Mouse (Mus musculus) lung, embryonic 14.5 days (tissue): ENCODE measurements around the gene C130050O18Rik. TPM values are rescaled to one million over a fixed set of nuclear protein-coding genes. Genes with fewer than 3 reads are reported as not detected.

Source experiments
- ATAC-seq: fragments of 200-750 bp; cut with Nextera tagmentation; 2 replicates; pipeline ENCODE4 v1.8.0; 2017; ENCODE audit warnings: mild to moderate bottlenecking, moderate TSS enrichment, moderate library complexity; ENCODE audit not compliant: insufficient read depth
- DNase-seq: peaks from one replicate; pipeline ENCODE4 v3.0.0-alpha.2; 2015
- H3K27ac ChIP-seq: fragments of 300-500 bp; sonication (generic); 2 replicates; pipeline ENCODE4 v1.5.1; 2014; ENCODE audit warnings: low read depth, mild to moderate bottlenecking, moderate library complexity
- H3K27me3 ChIP-seq: fragments of 300-500 bp; sonication (generic); 2 replicates; pipeline ENCODE4 v1.6.1; 2014; ENCODE audit warnings: low read length, control low read depth; ENCODE audit not compliant: insufficient read depth
- H3K36me3 ChIP-seq: fragments of 300-500 bp; sonication (generic); 2 replicates; pipeline ENCODE4 v1.6.1; 2014; ENCODE audit warnings: control low read depth; ENCODE audit not compliant: insufficient read depth
- H3K4me1 ChIP-seq: fragments of 300-500 bp; sonication (generic); 2 replicates; pipeline ENCODE4 v1.6.1; 2014; ENCODE audit warnings: antibody characterized with exemption, control low read depth; ENCODE audit not compliant: insufficient read depth
- H3K4me2 ChIP-seq: fragments of 300-500 bp; sonication (generic); 2 replicates; pipeline ENCODE4 v1.6.1; 2014; ENCODE audit warnings: mild to moderate bottlenecking
- H3K4me3 ChIP-seq: fragments of 300-500 bp; sonication (generic); 2 replicates; pipeline ENCODE4 v1.5.1; 2014; ENCODE audit warnings: low read depth, low read length
- H3K9ac ChIP-seq: fragments of 300-500 bp; sonication (generic); 2 replicates; pipeline ENCODE4 v1.6.1; 2014
- H3K9me3 ChIP-seq: fragments of 300-500 bp; sonication (generic); 2 replicates; pipeline ENCODE4 v1.6.1; 2016; ENCODE audit warnings: low read depth, low read length, control low read depth
- CTCF ChIP-seq: IDR thresholded peaks from 2 replicates; pipeline ENCODE4 v1.5.1; 2016; ENCODE audit warnings: antibody characterized with exemption, low read depth
- WGBS: fragments of 180-500 bp; shearing (Covaris S2); extraction: QIAGEN DNeasy Blood & Tissue Kit; methylation state at CpG from one replicate; pipeline ENCODE4 v1.1.7; 2014; 5-methylcytosine and 5-hydroxymethylcytosine counted together
- polyA plus RNA-seq: library from polyadenylated mRNA; unstranded; fragments of >200 nt; fragmentation: Nextera tagmentation; extraction: Ambion mirVana; gene quantifications from 2 replicates; pipeline ENCODE4 v1.2.1, GENCODE M21; 2014

C130050O18Rik gene
- polyA plus RNA-seq, 1 experiment from 2014 or later, result 1.1 TPM

DNA sequence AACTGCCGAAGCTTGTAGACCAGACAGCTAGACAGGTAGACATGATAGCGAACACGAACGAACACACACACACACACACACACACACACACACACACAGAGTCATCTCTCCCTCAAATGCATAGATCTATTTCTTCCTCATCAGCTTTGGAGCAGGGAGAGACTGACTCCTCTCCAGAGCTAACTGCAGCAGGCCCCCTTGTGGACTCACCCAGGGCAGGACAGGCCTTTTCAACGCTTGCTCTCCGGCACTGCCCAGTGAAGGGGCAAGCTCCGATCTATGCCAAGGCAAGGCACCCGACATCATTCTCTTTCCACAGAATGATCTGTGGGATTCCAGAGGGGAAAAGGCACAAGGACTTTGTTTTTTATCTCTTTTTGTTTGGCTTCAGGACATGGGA, 40.2 kb downstream of the C130050O18Rik start:
- Histone ChIP-seq H3K36me3 (no peaks in the 10 kb centered on the region), H3K4me2 (no peak overlapping the region), H3K4me1 (peaks cover 17% of the 10 kb centered on the region; the same call in 1 of the 2 replicates), H3K27ac (no peak overlapping the region), H3K27me3 (no peaks in the 10 kb centered on the region), H3K9me3 (no peaks in the 10 kb centered on the region), H3K4me3 (no peak overlapping the region), H3K9ac (no peak overlapping the region)
- 84% methylated on average over 8 of the region's 8 CpGs for WGBS
- no peak for DNase-seq
- peak; percentile 49 for TF ChIP-seq CTCF
- no peak for ATAC-seq

DNA sequence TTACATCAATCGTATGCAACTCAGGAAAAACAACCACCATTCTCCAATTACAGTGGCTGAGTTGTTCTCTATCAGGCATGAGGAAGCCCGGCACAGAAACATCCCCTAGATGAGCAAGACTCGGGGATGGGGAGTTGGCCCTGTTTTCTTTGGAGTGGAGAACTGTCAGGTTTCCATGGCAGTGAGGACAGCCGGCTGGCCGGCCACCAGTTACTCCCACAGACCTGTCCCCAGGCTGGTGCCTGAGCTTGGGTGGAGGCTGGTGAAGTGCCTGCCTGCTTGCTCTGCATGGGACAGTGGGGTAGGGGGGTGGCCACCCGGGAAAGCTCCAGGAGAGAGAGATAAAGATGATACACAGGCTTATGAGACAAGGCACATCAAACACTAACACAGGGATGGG, 42.9 kb downstream of the C130050O18Rik start:
- Histone ChIP-seq H3K27ac (no peak overlapping the region), H3K4me3 (no peak overlapping the region), H3K36me3 (no peaks in the 10 kb centered on the region), H3K27me3 (no peaks in the 10 kb centered on the region), H3K9ac (no peak overlapping the region), H3K4me2 (no peak overlapping the region), H3K4me1 (peaks cover 17% of the 10 kb centered on the region; the same call in 1 of the 2 replicates), H3K9me3 (no peaks in the 10 kb centered on the region)
- 60% methylated on average over 6 of the region's 6 CpGs for WGBS
- no peak for TF ChIP-seq CTCF
- ATAC-seq (no peak), DNase-seq (no peak)

DNA sequence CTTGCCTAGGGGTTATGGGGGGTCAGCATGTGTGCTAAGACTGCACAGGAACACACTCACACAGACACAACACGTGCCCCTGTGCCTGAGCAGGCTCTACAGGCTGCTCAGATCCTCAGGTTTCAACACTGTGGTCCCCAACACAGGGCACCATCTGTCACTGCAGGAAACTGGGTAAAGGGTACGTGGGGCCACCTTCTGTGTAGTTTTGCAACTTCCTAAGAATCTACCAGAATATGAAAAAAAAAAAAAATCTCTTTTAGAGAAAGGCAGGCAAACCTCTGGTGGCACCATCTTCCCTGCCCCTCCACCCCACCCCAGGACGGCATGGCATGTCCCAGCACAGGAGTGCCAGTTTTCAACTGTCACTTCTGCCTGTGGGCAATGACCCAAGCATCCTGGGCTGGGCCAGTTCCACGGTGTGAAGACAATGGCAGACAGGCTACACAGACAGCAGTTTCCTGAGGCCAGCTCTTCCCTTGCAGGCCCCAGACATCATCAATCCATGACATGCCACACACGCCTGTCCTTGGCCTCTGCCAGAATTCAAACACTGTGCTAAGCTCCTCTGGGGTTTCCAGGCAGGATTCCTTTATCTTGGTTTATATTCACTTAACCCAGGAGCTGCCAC, 44.2 kb downstream of the C130050O18Rik start:
- H3K27ac ChIP-seq, result peak overlapping the region; percentile 69
- H3K36me3 ChIP-seq, result peaks cover 3% of the 10 kb centered on the region; the same call in 1 of the 2 replicates
- H3K4me2 ChIP-seq, result peak overlapping the region; percentile 8; the same call in 1 of the 2 replicates
- no peaks in the 10 kb centered on the region for H3K27me3 ChIP-seq
- ATAC-seq (peak; percentile 84), DNase-seq (peak; percentile 74)
- no peak overlapping the region for H3K4me3 ChIP-seq
- peaks cover 17% of the 10 kb centered on the region; the same call in 1 of the 2 replicates for H3K4me1 ChIP-seq
- no peaks in the 10 kb centered on the region for H3K9me3 ChIP-seq
- TF ChIP-seq CTCF, result no peak
- no peak overlapping the region; the same call in 1 of the 2 replicates for H3K9ac ChIP-seq
- WGBS, result 27% methylated on average over 5 of the region's 5 CpGs

DNA sequence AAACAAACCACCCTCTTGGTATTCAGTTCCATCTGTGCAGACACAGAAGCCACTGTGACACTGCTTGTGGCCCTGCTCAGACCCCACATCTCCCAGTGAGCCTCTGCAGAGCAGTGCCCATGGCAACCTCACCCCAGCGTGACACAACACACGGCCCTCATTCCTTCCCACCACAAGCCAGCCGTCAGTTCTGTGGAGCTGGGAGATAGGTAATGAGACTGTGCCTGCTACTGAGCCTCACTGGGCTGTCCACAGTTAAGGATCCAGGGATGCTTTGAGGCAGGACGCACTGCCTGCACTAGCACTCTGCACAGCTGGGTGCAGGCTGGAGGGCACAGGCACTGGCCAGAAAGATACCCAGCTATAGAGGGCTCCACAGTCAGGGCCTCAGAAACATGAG, 44.8 kb downstream of the C130050O18Rik start:
- Histone ChIP-seq H3K9me3 (no peaks in the 10 kb centered on the region), H3K4me3 (no peak overlapping the region), H3K4me2 (peak overlapping the region; percentile 8; the same call in 1 of the 2 replicates), H3K27me3 (no peaks in the 10 kb centered on the region), H3K9ac (no peak overlapping the region; the same call in 1 of the 2 replicates), H3K27ac (peak overlapping the region; percentile 69), H3K36me3 (peaks cover 9% of the 10 kb centered on the region), H3K4me1 (peaks cover 17% of the 10 kb centered on the region; the same call in 1 of the 2 replicates)
- 26% methylated on average over 4 of the region's 4 CpGs for WGBS
- no peak for DNase-seq
- peak; percentile 20; the same call in 1 of the 2 replicates for ATAC-seq
- TF ChIP-seq CTCF, result no peak

DNA sequence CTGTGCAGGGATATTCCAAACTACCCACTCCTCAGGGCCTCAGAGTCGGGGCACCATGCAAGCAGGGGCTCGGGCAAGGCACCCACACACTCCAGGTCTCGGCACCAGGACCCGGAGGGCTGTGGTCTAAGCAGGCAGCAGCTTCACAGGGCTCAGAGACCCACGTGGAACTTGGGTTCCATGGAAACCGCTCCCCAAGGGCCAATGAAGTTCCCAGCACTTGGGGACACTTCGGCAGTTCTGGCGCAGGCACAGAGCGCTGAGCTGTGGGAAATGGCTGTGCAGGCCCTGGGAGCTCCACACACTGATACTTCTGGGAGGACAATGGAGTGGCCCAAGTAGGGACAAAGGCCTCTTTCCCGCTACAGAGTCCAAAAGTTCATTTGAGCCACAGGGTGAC, 48.0 kb downstream of the C130050O18Rik start:
- Histone ChIP-seq H3K4me2 (no peak overlapping the region), H3K4me3 (no peak overlapping the region), H3K27me3 (no peaks in the 10 kb centered on the region), H3K36me3 (peaks cover 11% of the 10 kb centered on the region), H3K27ac (no peak overlapping the region), H3K4me1 (peaks cover 10% of the 10 kb centered on the region; the same call in 1 of the 2 replicates), H3K9me3 (no peaks in the 10 kb centered on the region), H3K9ac (no peak overlapping the region)
- TF ChIP-seq CTCF, result no peak
- DNase-seq (no peak), ATAC-seq (no peak)
- 89% methylated on average over 10 of the region's 10 CpGs for WGBS

DNA sequence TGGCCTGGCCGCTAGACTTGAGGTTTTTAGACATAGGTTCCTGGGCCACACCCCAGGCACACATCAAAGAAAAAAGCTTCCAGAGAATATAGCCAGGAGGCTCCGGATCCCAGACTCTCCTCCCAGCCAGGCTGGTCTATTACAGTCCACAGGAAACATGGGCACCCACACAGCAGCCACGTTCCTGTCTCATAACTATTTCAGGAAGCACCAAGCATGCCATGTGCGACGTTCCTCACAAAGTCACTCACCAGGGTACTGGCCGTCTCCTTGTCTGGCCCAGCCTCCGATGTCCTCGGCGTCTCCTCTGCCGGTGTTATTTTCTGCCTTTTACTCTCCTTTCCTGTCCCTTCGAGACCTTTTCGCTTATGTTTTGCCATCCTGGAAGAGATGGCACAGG, 50.1 kb downstream of the C130050O18Rik start:
- no peak for ATAC-seq
- no peak overlapping the region for H3K4me3 ChIP-seq
- no peak for DNase-seq
- no peak overlapping the region for H3K9ac ChIP-seq
- H3K9me3 ChIP-seq, result no peaks in the 10 kb centered on the region
- H3K36me3 ChIP-seq, result peaks cover 11% of the 10 kb centered on the region
- no peaks in the 10 kb centered on the region for H3K27me3 ChIP-seq
- H3K27ac ChIP-seq, result no peak overlapping the region
- 88% methylated on average over 12 of the region's 12 CpGs for WGBS
- H3K4me1 ChIP-seq, result peaks cover under 1% of the 10 kb centered on the region; the same call in 1 of the 2 replicates
- no peak for TF ChIP-seq CTCF
- H3K4me2 ChIP-seq, result no peak overlapping the region

DNA sequence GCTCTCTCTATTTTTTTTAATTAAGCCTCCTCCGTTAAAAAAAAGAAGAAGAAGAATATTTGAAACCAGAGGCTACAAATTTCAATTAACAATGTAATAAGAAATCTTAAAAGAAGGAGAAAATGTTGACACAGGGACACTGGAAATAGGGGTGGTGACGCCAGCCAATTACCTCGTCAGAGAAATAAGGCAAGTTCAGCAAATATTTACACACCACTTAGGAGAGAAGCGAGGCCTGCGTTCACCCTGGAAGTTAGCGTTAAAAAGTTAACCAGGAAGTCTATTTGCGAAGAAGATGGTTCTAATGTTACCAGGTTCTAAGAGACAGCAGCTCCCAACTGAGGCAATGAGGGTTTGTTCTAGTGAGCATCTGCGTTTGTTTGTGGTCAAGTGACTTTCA, 52.2 kb downstream of the C130050O18Rik start:
- H3K9me3 ChIP-seq, result no peaks in the 10 kb centered on the region
- no peaks in the 10 kb centered on the region for H3K4me1 ChIP-seq
- H3K4me2 ChIP-seq, result peak overlapping the region; percentile 15; the same call in 1 of the 2 replicates
- peak; percentile 46 for DNase-seq
- peaks cover 11% of the 10 kb centered on the region for H3K36me3 ChIP-seq
- ATAC-seq, result no peak
- H3K27ac ChIP-seq, result peak overlapping the region; percentile 58; the same call in 1 of the 2 replicates
- TF ChIP-seq CTCF, result no peak
- no peak overlapping the region for H3K9ac ChIP-seq
- WGBS, result 62% methylated on average over 8 of the region's 8 CpGs
- no peak overlapping the region for H3K4me3 ChIP-seq
- H3K27me3 ChIP-seq, result no peaks in the 10 kb centered on the region
